Mouse (Mus musculus) embryo, embryonic 10.5 days (tissue): ENCODE measurements at regions not wholly inside any gene's neighbourhood (a gene's known extent, or its start where the extent isn't known, plus 50 kb on each side); places are given as distances from the start of the nearest gene placed in this dataset.

Experiments used
- DNase-seq: peaks from one replicate; pipeline ENCODE4 v3.0.0-alpha.2; 2015; ENCODE audit warnings: low spot score

DNA sequence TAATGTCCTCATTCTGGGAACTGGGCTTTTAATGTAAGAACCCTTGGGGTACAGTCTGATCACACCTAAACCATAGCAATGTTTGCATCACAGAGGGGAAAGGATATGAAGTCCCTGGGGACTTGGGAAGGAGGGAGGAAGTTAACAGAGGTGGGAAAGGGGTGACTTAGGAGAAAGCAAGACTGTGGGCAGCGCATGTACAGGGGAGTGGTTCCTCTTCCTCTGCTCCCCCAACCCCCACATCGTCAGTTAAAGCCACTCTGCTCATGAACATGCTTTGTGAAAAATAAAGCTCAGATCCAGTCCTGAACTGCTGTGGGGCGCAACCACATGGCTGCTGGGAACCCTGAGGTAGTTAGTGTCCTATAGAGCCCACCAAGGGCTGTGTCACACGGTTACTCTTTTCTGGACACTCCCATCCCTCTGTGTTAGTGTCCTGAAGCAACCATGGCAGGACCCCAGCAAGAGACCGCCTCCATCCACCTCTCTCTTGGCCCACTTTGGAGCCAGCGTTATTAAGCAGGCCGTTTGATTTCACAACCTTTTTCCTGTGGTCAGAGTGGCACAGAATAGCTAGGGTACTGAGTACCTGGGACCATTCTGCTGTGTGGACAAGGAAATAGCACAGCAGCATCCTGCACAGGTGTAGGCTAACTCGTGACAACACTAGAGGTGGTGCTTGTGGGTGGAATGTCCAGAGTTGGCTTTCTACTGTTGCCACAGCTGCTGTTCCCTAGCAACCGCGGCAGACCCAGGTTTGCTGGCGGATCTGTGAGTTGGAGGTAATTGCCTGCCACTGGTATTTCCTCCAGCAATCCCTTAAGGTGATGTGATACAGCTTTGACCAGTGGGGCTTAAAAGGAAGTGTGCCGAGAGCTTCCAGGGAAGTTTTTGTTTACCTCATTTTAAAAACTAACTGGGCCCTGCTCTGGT, 50.3 kb upstream of the Cpeb4 start:
- DNase-seq = peak; percentile 43
